Mouse (Mus musculus): ENCODE results near the gene Ccdc97. TPM values are rescaled to one million over a fixed set of nuclear protein-coding genes. Genes with fewer than 3 reads are reported as not detected.

Gene Ccdc97
- total RNA-seq, 2 experiments from 2014 or later: 62.9 to 67.4 TPM

- no peak for DNase-seq (ENCODE audit: low spot score in 2 of 2)
- peak; percentile 47 for TF ChIP-seq CTCF (conservative IDR thresholded peaks at IDR 0.05)
- H3K27ac ChIP-seq: no peak overlapping the region
- H3K4me3 ChIP-seq: no peak overlapping the region
Observed at GRCm38 (mm10) chr7:25700732-25701131, 18.2 kb downstream of the Ccdc97 start.

GRCm38 (mm10) chr7:25699851-25700250 is 19.0 kb downstream of the Ccdc97 start:
- DNase-seq (ENCODE audit: low spot score in 2 of 2): no peak
- TF ChIP-seq CTCF (conservative IDR thresholded peaks at IDR 0.05): no peak
- H3K27ac ChIP-seq: no peak overlapping the region
- no peak overlapping the region for H3K4me3 ChIP-seq

- Histone ChIP-seq H3K27ac (no peak overlapping the region), H3K4me3 (no peak overlapping the region)
- DNase-seq (ENCODE audit: low spot score in 2 of 2): no peak
- TF ChIP-seq CTCF (conservative IDR thresholded peaks at IDR 0.05): no peak
Observed at GRCm38 (mm10) chr7:25694104-25694503, 24.8 kb downstream of the Ccdc97 start.

- no peak for DNase-seq (ENCODE audit: low spot score in 2 of 2)
- Histone ChIP-seq H3K4me3 (no peak overlapping the region), H3K27ac (no peak overlapping the region)
- no peak for TF ChIP-seq CTCF (conservative IDR thresholded peaks at IDR 0.05)
Observed at GRCm38 (mm10) chr7:25690051-25690450, 28.8 kb downstream of the Ccdc97 start.

- Histone ChIP-seq H3K27ac (no peak overlapping the region), H3K4me3 (peak overlapping the region; percentile 55)
- no peak for TF ChIP-seq CTCF (conservative IDR thresholded peaks at IDR 0.05)
- no peak for DNase-seq (ENCODE audit: low spot score in 2 of 2)
Observed at GRCm38 (mm10) chr7:25689603-25690021, 29.3 kb downstream of the Ccdc97 start.

- peak overlapping the region; percentile 55 for H3K4me3 ChIP-seq
- no peak for DNase-seq (ENCODE audit: low spot score in 2 of 2)
- peak overlapping the region; percentile 78 for H3K27ac ChIP-seq
- TF ChIP-seq CTCF (conservative IDR thresholded peaks at IDR 0.05): 0 out of 2 replicates have a peak, but pooled peaks have one; percentile 5
Observed at GRCm38 (mm10) chr7:25688810-25689586, 29.9 kb downstream of the Ccdc97 start.

- peak; percentile 61 for TF ChIP-seq CTCF (conservative IDR thresholded peaks at IDR 0.05)
- peak overlapping the region; percentile 78; the same call in 1 of the 2 replicates for H3K27ac ChIP-seq
- DNase-seq (ENCODE audit: low spot score in 2 of 2): no peak
- H3K4me3 ChIP-seq: peak overlapping the region; percentile 55
Observed at GRCm38 (mm10) chr7:25687811-25688401, 31.0 kb downstream of the Ccdc97 start.

GRCm38 (mm10) chr7:25686680-25687531 is 32.0 kb downstream of the Ccdc97 start, which contains the start of gene Tgfb1:
Gene Tgfb1 (plus strand): TSS chr7:25687002.
- peak; percentile 81 for TF ChIP-seq CTCF (conservative IDR thresholded peaks at IDR 0.05)
- Histone ChIP-seq H3K27ac (peak within 1 kb of the TSS; percentile 78), H3K4me3 (peak within 1 kb of the TSS; percentile 55)
- no peak for DNase-seq (ENCODE audit: low spot score in 2 of 2)

GRCm38 (mm10) chr7:25685926-25686470 is 32.9 kb downstream of the Ccdc97 start:
- TF ChIP-seq CTCF (conservative IDR thresholded peaks at IDR 0.05): no peak
- DNase-seq (ENCODE audit: low spot score in 2 of 2): no peak
- Histone ChIP-seq H3K27ac (no peak overlapping the region), H3K4me3 (no peak overlapping the region)

- no peak for TF ChIP-seq CTCF (conservative IDR thresholded peaks at IDR 0.05)
- H3K4me3 ChIP-seq: no peak overlapping the region
- DNase-seq (ENCODE audit: low spot score in 2 of 2): no peak
- H3K27ac ChIP-seq: no peak overlapping the region
Observed at GRCm38 (mm10) chr7:25684659-25685058, 34.2 kb downstream of the Ccdc97 start.

- Histone ChIP-seq H3K27ac (no peak overlapping the region), H3K4me3 (no peak overlapping the region)
- TF ChIP-seq CTCF (conservative IDR thresholded peaks at IDR 0.05): no peak
- DNase-seq (ENCODE audit: low spot score in 2 of 2): no peak
Observed at GRCm38 (mm10) chr7:25683474-25684180, 35.3 kb downstream of the Ccdc97 start.
